Mouse (Mus musculus) myocyte (in vitro differentiated cells): Measurements from ENCODE around the gene Tmem248. TPM values are rescaled to one million over a fixed set of nuclear protein-coding genes. Genes with fewer than 3 reads are reported as not detected.

Experiments
- H3K27me3 ChIP-seq: one replicate; pipeline ENCODE4 v1.6.1; 2011; ENCODE audit not compliant: control insufficient read depth, insufficient read depth, insufficient read length
- H3K36me3 ChIP-seq: one replicate; pipeline ENCODE4 v1.6.1; 2011; ENCODE audit not compliant: control insufficient read depth, insufficient read depth
- H3K4me2 ChIP-seq: one replicate; pipeline ENCODE4 v1.6.1; 2011; ENCODE audit warnings: low read depth, control low read depth
- H3K4me3 ChIP-seq: one replicate; pipeline ENCODE4 v1.5.1; 2011; ENCODE audit warnings: mild to moderate bottlenecking, control low read depth, moderate library complexity
- H3K79me2 ChIP-seq: one replicate; pipeline ENCODE4 v1.6.1; 2011; ENCODE audit not compliant: control insufficient read depth, insufficient read depth
- H3ac ChIP-seq: one replicate; pipeline ENCODE4 v1.6.1; 2011; ENCODE audit not compliant: control insufficient read depth, insufficient read length
- CEBPB ChIP-seq: IDR thresholded peaks from 2 replicates; pipeline ENCODE4 v1.6.1; 2011; ENCODE audit warnings: mild to moderate bottlenecking, moderate library complexity; ENCODE audit not compliant: poor library complexity, insufficient read depth, severe bottlenecking
- E2F4 ChIP-seq: IDR thresholded peaks from one replicate; pipeline ENCODE4 v1.6.1; 2011; ENCODE audit warnings: mild to moderate bottlenecking, control low read depth, moderate library complexity; ENCODE audit not compliant: insufficient read depth
- MAX ChIP-seq: IDR thresholded peaks from one replicate; pipeline ENCODE4 v1.6.1; 2011; ENCODE audit warnings: low read depth, mild to moderate bottlenecking, control low read depth
- MYOD1 ChIP-seq, 3 experiments: IDR thresholded peaks; one replicate each; pipeline ENCODE4 v1.6.1; 2011; ENCODE audit warnings: control low read depth in 2 of 3, low read depth in 2 of 3, mild to moderate bottlenecking in 2 of 3, moderate library complexity in 1 of 3; ENCODE audit not compliant: insufficient read length in 2 of 3, control insufficient read depth in 1 of 3
- MYOG ChIP-seq, 3 experiments: IDR thresholded peaks; one replicate each; pipeline ENCODE4 v1.6.1; 2011; ENCODE audit warnings: control low read depth in 2 of 3, low read depth in 2 of 3, mild to moderate bottlenecking in 2 of 3; ENCODE audit not compliant: insufficient read length in 2 of 3, control insufficient read depth in 1 of 3, insufficient read depth in 1 of 3
- POLR2A ChIP-seq: IDR thresholded peaks from one replicate; pipeline ENCODE4 v1.6.1; 2011; ENCODE audit warnings: low read depth, mild to moderate bottlenecking, control low read depth, moderate library complexity; ENCODE audit not compliant: insufficient read length
- POLR2AphosphoS2 ChIP-seq: IDR thresholded peaks from one replicate; pipeline ENCODE4 v1.6.1; 2011; ENCODE audit warnings: low read depth, control low read depth; ENCODE audit not compliant: insufficient read length
- REST ChIP-seq: IDR thresholded peaks from one replicate; pipeline ENCODE4 v1.6.1; 2011; ENCODE audit warnings: mild to moderate bottlenecking, control low read depth, moderate library complexity; ENCODE audit not compliant: insufficient read depth, insufficient read length
- SRF ChIP-seq: IDR thresholded peaks from one replicate; pipeline ENCODE4 v1.6.1; 2011; ENCODE audit warnings: low read depth; ENCODE audit not compliant: control insufficient read depth, insufficient read length
- TCF12 ChIP-seq: IDR thresholded peaks from one replicate; pipeline ENCODE4 v1.6.1; 2011; ENCODE audit warnings: mild to moderate bottlenecking, control low read depth; ENCODE audit not compliant: poor library complexity, insufficient read depth, severe bottlenecking
- TCF3 ChIP-seq: IDR thresholded peaks from one replicate; pipeline ENCODE4 v1.6.1; 2011; ENCODE audit warnings: low read depth, control low read depth; ENCODE audit not compliant: insufficient read length
- USF1 ChIP-seq: IDR thresholded peaks from one replicate; pipeline ENCODE4 v1.6.1; 2011; ENCODE audit warnings: low read depth, mild to moderate bottlenecking, control low read depth, moderate library complexity
- polyA plus RNA-seq: library from polyadenylated mRNA; unstranded; fragments of >200 nt; fragmentation: generic; extraction: Trizol; gene quantifications from one replicate; pipeline ENCODE4 v1.2.1, GENCODE M21; 2012; ENCODE audit warnings: missing spikeins

Gene Tmem248
- polyA plus RNA-seq, 1 experiment: 25.3 TPM

GRCm38 (mm10) chr5:130290242-130290641 is 73.4 kb downstream of the Tmem248 start:
- Histone ChIP-seq H3K4me2 (no peak overlapping the region), H3K27me3 (no peaks in the 10 kb centered on the region), H3K4me3 (no peak overlapping the region), H3ac (no peak overlapping the region), H3K36me3 (no peaks in the 10 kb centered on the region), H3K79me2 (no peaks in the 10 kb centered on the region)
- TF ChIP-seq MYOD1 (IDR thresholded peaks at IDR 0.05; ENCODE audit: control insufficient read depth in 1 of 3, insufficient read length in 2 of 3, low read depth in 2 of 3): no peak
- TF ChIP-seq USF1: no peak
- no peak for TF ChIP-seq MAX
- TF ChIP-seq REST: no peak
- TF ChIP-seq TCF12: no peak
- TF ChIP-seq TCF3: no peak
- TF ChIP-seq POLR2A: no peak
- no peak for TF ChIP-seq POLR2AphosphoS2
- no peak for TF ChIP-seq CEBPB
- no peak for TF ChIP-seq MYOG (IDR thresholded peaks at IDR 0.05; ENCODE audit: control insufficient read depth in 1 of 3, insufficient read depth in 1 of 3, insufficient read length in 2 of 3, low read depth in 2 of 3)
- TF ChIP-seq SRF: no peak
- TF ChIP-seq E2F4: no peak

- Histone ChIP-seq H3K27me3 (no peaks in the 10 kb centered on the region), H3K79me2 (no peaks in the 10 kb centered on the region), H3K36me3 (no peaks in the 10 kb centered on the region), H3ac (no peak overlapping the region), H3K4me2 (no peak overlapping the region), H3K4me3 (no peak overlapping the region)
- no peak for TF ChIP-seq POLR2A
- TF ChIP-seq MYOD1 (IDR thresholded peaks at IDR 0.05; ENCODE audit: control insufficient read depth in 1 of 3, insufficient read length in 2 of 3, low read depth in 2 of 3): no peak
- no peak for TF ChIP-seq USF1
- no peak for TF ChIP-seq CEBPB
- no peak for TF ChIP-seq REST
- TF ChIP-seq MAX: no peak
- no peak for TF ChIP-seq TCF12
- no peak for TF ChIP-seq TCF3
- TF ChIP-seq E2F4: no peak
- TF ChIP-seq SRF: no peak
- no peak for TF ChIP-seq POLR2AphosphoS2
Observed at GRCm38 (mm10) chr5:130290775-130291174, 73.9 kb downstream of the Tmem248 start.

- Histone ChIP-seq H3K27me3 (no peaks in the 10 kb centered on the region), H3K36me3 (no peaks in the 10 kb centered on the region), H3K4me2 (no peak overlapping the region), H3K79me2 (no peaks in the 10 kb centered on the region), H3ac (no peak overlapping the region), H3K4me3 (no peak overlapping the region)
- TF ChIP-seq USF1 (no peak), POLR2AphosphoS2 (no peak), TCF12 (no peak), MYOD1 (IDR thresholded peaks at IDR 0.05; ENCODE audit: control insufficient read depth in 1 of 3, insufficient read length in 2 of 3, low read depth in 2 of 3) (no peak), E2F4 (no peak), MYOG (IDR thresholded peaks at IDR 0.05; ENCODE audit: control insufficient read depth in 1 of 3, insufficient read depth in 1 of 3, insufficient read length in 2 of 3, low read depth in 2 of 3) (no peak), TCF3 (no peak), SRF (no peak), POLR2A (no peak), CEBPB (no peak), REST (no peak)
Observed at GRCm38 (mm10) chr5:130292976-130293375, 76.1 kb downstream of the Tmem248 start.

Other genes starting within 250 kb of the Tmem248 start
- gene Gusb, start 214.0 kb upstream of the Tmem248 start, polyA plus RNA-seq: 35.0 TPM
- gene Asl, start 187.8 kb upstream of the Tmem248 start, polyA plus RNA-seq: 45.8 TPM
- gene Crcp, start 187.8 kb upstream of the Tmem248 start, polyA plus RNA-seq: 30.8 TPM
- gene Tpst1, start 143.8 kb upstream of the Tmem248 start, polyA plus RNA-seq: 9.4 TPM
- gene Kctd7, start 72.2 kb upstream of the Tmem248 start, polyA plus RNA-seq: 4.5 TPM
- 18.8 TPM for gene Rabgef1, start 45.3 kb upstream of the Tmem248 start, polyA plus RNA-seq
- gene Sbds, start 38.4 kb downstream of the Tmem248 start, polyA plus RNA-seq: 47.2 TPM
- gene Tyw1, start 38.5 kb downstream of the Tmem248 start, polyA plus RNA-seq: 23.6 TPM
- not detected for gene Caln1, start 152.4 kb downstream of the Tmem248 start, polyA plus RNA-seq
- not detected for gene A330070K13Rik, start 167.6 kb downstream of the Tmem248 start, polyA plus RNA-seq